Mouse (Mus musculus): ENCODE results near the gene Gipc3. TPM values are rescaled to one million over a fixed set of nuclear protein-coding genes. Genes with fewer than 3 reads are reported as not detected.

The Gipc3 gene
- total RNA-seq, 2 experiments from 2014 or later, result 1.7 to 1.8 TPM

- Histone ChIP-seq H3K4me3 (no peak overlapping the region), H3K27ac (peak overlapping the region; percentile 61)
- TF ChIP-seq CTCF (conservative IDR thresholded peaks at IDR 0.05), result no peak
- DNase-seq (ENCODE audit: low spot score in 2 of 2), result no peak
These were observed 45.8 kb downstream of the Gipc3 start for GRCm38 (mm10) chr10:81297246-81297645.

GRCm38 (mm10) chr10:81295185-81295584 lies 47.9 kb downstream of the Gipc3 start:
- H3K4me3 ChIP-seq, result peak overlapping the region; percentile 91
- peak overlapping the region; percentile 97 for H3K27ac ChIP-seq
- DNase-seq (ENCODE audit: low spot score in 2 of 2), result peak in 1 of 2 experiments; percentile 39
- no peak for TF ChIP-seq CTCF (conservative IDR thresholded peaks at IDR 0.05)

GRCm38 (mm10) chr10:81294442-81294841 lies 48.6 kb downstream of the Gipc3 start:
- TF ChIP-seq CTCF (conservative IDR thresholded peaks at IDR 0.05), result no peak
- DNase-seq (ENCODE audit: low spot score in 2 of 2), result no peak
- peak overlapping the region; percentile 91 for H3K4me3 ChIP-seq
- peak overlapping the region; percentile 97 for H3K27ac ChIP-seq

- peak overlapping the region; percentile 97 for H3K27ac ChIP-seq
- peak overlapping the region; percentile 91 for H3K4me3 ChIP-seq
- no peak for TF ChIP-seq CTCF (conservative IDR thresholded peaks at IDR 0.05)
- DNase-seq (ENCODE audit: low spot score in 2 of 2), result no peak
These were observed 49.6 kb downstream of the Gipc3 start for GRCm38 (mm10) chr10:81293334-81294030.

GRCm38 (mm10) chr10:81292554-81293333 lies 50.3 kb downstream of the Gipc3 start, which contains the start of gene Pip5k1c:
Pip5k1c (plus strand) TSS chr10:81292963.
- DNase-seq (ENCODE audit: low spot score in 2 of 2), result peak; percentile 99 to 100
- peak; percentile 87 for TF ChIP-seq CTCF (conservative IDR thresholded peaks at IDR 0.05)
- H3K27ac ChIP-seq, result peak within 1 kb of the TSS; percentile 97

GRCm38 (mm10) chr10:81291511-81292104 lies 51.5 kb downstream of the Gipc3 start, which contains the start of gene Tjp3:
Tjp3 (minus strand) TSS chr10:81291581.
- no peak for TF ChIP-seq CTCF (conservative IDR thresholded peaks at IDR 0.05)
- DNase-seq (ENCODE audit: low spot score in 2 of 2), result no peak
- no peak within 1 kb of the TSS for H3K27ac ChIP-seq
- no peak within 1 kb of the TSS for H3K4me3 ChIP-seq

More at GRCm38 (mm10) chr10:81292554-81293333, 50.3 kb downstream of the Gipc3 start, which contains the start of gene Pip5k1c:
- peak within 1 kb of the TSS; percentile 91 for H3K4me3 ChIP-seq

GRCm38 (mm10) chr10:81290698-81291460 lies 52.2 kb downstream of the Gipc3 start:
- Histone ChIP-seq H3K27ac (no peak overlapping the region), H3K4me3 (no peak overlapping the region)
- no peak for DNase-seq (ENCODE audit: low spot score in 2 of 2)
- TF ChIP-seq CTCF (conservative IDR thresholded peaks at IDR 0.05), result no peak

GRCm38 (mm10) chr10:81289811-81290210 lies 53.3 kb downstream of the Gipc3 start:
- Histone ChIP-seq H3K4me3 (no peak overlapping the region), H3K27ac (no peak overlapping the region)
- no peak for TF ChIP-seq CTCF (conservative IDR thresholded peaks at IDR 0.05)
- no peak for DNase-seq (ENCODE audit: low spot score in 2 of 2)

- no peak overlapping the region for H3K27ac ChIP-seq
- peak; percentile 70 to 71 for DNase-seq (ENCODE audit: low spot score in 2 of 2)
- TF ChIP-seq CTCF (conservative IDR thresholded peaks at IDR 0.05), result peak; percentile 93
- H3K4me3 ChIP-seq, result no peak overlapping the region
These were observed 53.8 kb downstream of the Gipc3 start for GRCm38 (mm10) chr10:81289278-81289677.

- Histone ChIP-seq H3K27ac (no peak overlapping the region), H3K4me3 (no peak overlapping the region)
- DNase-seq (ENCODE audit: low spot score in 2 of 2), result peak in 1 of 2 experiments; percentile 60
- peak; percentile 77 for TF ChIP-seq CTCF (conservative IDR thresholded peaks at IDR 0.05)
These were observed 54.5 kb downstream of the Gipc3 start for GRCm38 (mm10) chr10:81288601-81289000.

- TF ChIP-seq CTCF (conservative IDR thresholded peaks at IDR 0.05), result peak; percentile 88
- Histone ChIP-seq H3K4me3 (no peak overlapping the region), H3K27ac (no peak overlapping the region)
- DNase-seq (ENCODE audit: low spot score in 2 of 2), result peak in 1 of 2 experiments; percentile 75
These were observed 55.4 kb downstream of the Gipc3 start for GRCm38 (mm10) chr10:81287513-81288157.

- Histone ChIP-seq H3K4me3 (no peak overlapping the region), H3K27ac (no peak overlapping the region)
- no peak for TF ChIP-seq CTCF (conservative IDR thresholded peaks at IDR 0.05)
- DNase-seq (ENCODE audit: low spot score in 2 of 2), result no peak
These were observed 56.5 kb downstream of the Gipc3 start for GRCm38 (mm10) chr10:81286586-81286985.

Measured in layer of hippocampus, adult 2 months (tissue).